Mouse (Mus musculus) kidney, adult 2 months (tissue): Measurements from ENCODE around the gene Reps2. TPM values are rescaled to one million over a fixed set of nuclear protein-coding genes. Genes with fewer than 3 reads are reported as not detected.

Source experiments
- DNase-seq: peaks from one replicate; pipeline ENCODE4 v3.0.0; 2021
- H3K27ac ChIP-seq: fragments of 200-500 bp; 2 replicates; pipeline ENCODE4 v1.5.1; 2012; ENCODE audit warnings: low read depth, low read length, control low read depth, inconsistent platforms; ENCODE audit not compliant: insufficient read depth
- H3K27me3 ChIP-seq: fragments of 200-500 bp; replicated peaks from 2 replicates; pipeline ENCODE4 v1.6.1; 2012; ENCODE audit warnings: mild to moderate bottlenecking, moderate library complexity, low read length, inconsistent platforms; ENCODE audit not compliant: control insufficient read depth, insufficient read depth
- H3K36me3 ChIP-seq: fragments of 200-500 bp; 2 replicates; pipeline ENCODE4 v1.6.1; 2012; ENCODE audit warnings: mild to moderate bottlenecking, moderate library complexity, low read length, inconsistent platforms; ENCODE audit not compliant: control insufficient read depth, insufficient read depth
- H3K4me1 ChIP-seq: fragments of 200-500 bp; 2 replicates; pipeline ENCODE4 v1.6.1; 2011; ENCODE audit warnings: low read length; ENCODE audit not compliant: control insufficient read depth, insufficient read depth
- H3K4me3 ChIP-seq: fragments of 200-500 bp; 2 replicates; pipeline ENCODE4 v1.5.1; 2011; ENCODE audit warnings: mild to moderate bottlenecking, low read depth, low read length, control low read depth; ENCODE audit not compliant: insufficient read depth
- CTCF ChIP-seq: fragments of 200-500 bp; conservative IDR thresholded peaks from 2 replicates; pipeline ENCODE4 v1.5.1; 2011; ENCODE audit warnings: low read depth, mild to moderate bottlenecking, control low read depth, low read length, moderate library complexity, mixed read lengths; ENCODE audit not compliant: insufficient read depth, insufficient read length
- POLR2A ChIP-seq: fragments of 200-500 bp; IDR thresholded peaks from one replicate; pipeline ENCODE4 v1.6.1; 2011; ENCODE audit warnings: low read depth, low read length, control low read depth
- WGBS: fragments of 180-500 bp; shearing (Covaris S2); methylation state at CpG from one replicate; pipeline ENCODE4 v1.1.7; 2018; 5-methylcytosine and 5-hydroxymethylcytosine counted together
- polyA plus RNA-seq: library from polyadenylated mRNA; depleted of rRNA; stranded (reverse); fragments of >200 nt; gene quantifications from 2 replicates; pipeline ENCODE4 v1.2.3, GENCODE M21; 2012; rRNA removed

The Reps2 gene
- 8.7 and 9.5 TPM in 2 replicates for polyA plus RNA-seq

GRCm38 (mm10) chrX:162643091-162643788 is at the start of gene Reps2:
Gene Reps2 (minus strand): TSS chrX:162643649.
- TF ChIP-seq POLR2A (no peak), CTCF (no peak)
- Histone ChIP-seq H3K4me3 (peak within 1 kb of the TSS; percentile 71), H3K4me1 (no peaks in the 10 kb centered on the region), H3K36me3 (no peaks in the 10 kb centered on the region), H3K27ac (no peak within 1 kb of the TSS), H3K27me3 (no peaks in the 10 kb centered on the region)
- WGBS, result under 1% methylated on average over 51 of the region's 61 CpGs
- DNase-seq, result peak; percentile 86

GRCm38 (mm10) chrX:162691272-162691671 is 47.8 kb upstream of the Reps2 start:
- TF ChIP-seq POLR2A (no peak), CTCF (no peak)
- 70% methylated on average over 2 of the region's 2 CpGs for WGBS
- DNase-seq, result no peak

GRCm38 (mm10) chrX:162685394-162685793 is 41.9 kb upstream of the Reps2 start:
- Histone ChIP-seq H3K4me1 (no peaks in the 10 kb centered on the region), H3K4me3 (no peak overlapping the region), H3K36me3 (no peaks in the 10 kb centered on the region), H3K27me3 (no peaks in the 10 kb centered on the region), H3K27ac (no peak overlapping the region)
- WGBS, result 89% methylated on average over 1 of the region's 1 CpGs
- TF ChIP-seq CTCF, result no peak
- no peak for TF ChIP-seq POLR2A
- no peak for DNase-seq

More at GRCm38 (mm10) chrX:162691272-162691671, 47.8 kb upstream of the Reps2 start:
- Histone ChIP-seq H3K4me3 (no peak overlapping the region), H3K4me1 (no peaks in the 10 kb centered on the region), H3K36me3 (no peaks in the 10 kb centered on the region), H3K27me3 (no peaks in the 10 kb centered on the region), H3K27ac (no peak overlapping the region)

GRCm38 (mm10) chrX:162679506-162679905 is 36.1 kb upstream of the Reps2 start:
- Histone ChIP-seq H3K36me3 (no peaks in the 10 kb centered on the region), H3K27ac (no peak overlapping the region), H3K4me1 (no peaks in the 10 kb centered on the region), H3K27me3 (no peaks in the 10 kb centered on the region), H3K4me3 (no peak overlapping the region)
- no peak for TF ChIP-seq CTCF
- no peak for TF ChIP-seq POLR2A
- WGBS, result 71% methylated on average over 2 of the region's 2 CpGs
- no peak for DNase-seq

- TF ChIP-seq CTCF, result no peak
- TF ChIP-seq POLR2A, result no peak
- Histone ChIP-seq H3K4me3 (no peak overlapping the region), H3K27me3 (no peaks in the 10 kb centered on the region), H3K27ac (no peak overlapping the region), H3K36me3 (no peaks in the 10 kb centered on the region), H3K4me1 (no peaks in the 10 kb centered on the region)
- DNase-seq, result no peak
- WGBS, result 57% methylated on average over 1 of the region's 2 CpGs
Observed at GRCm38 (mm10) chrX:162678820-162679219, 35.4 kb upstream of the Reps2 start.

- no peak for DNase-seq
- Histone ChIP-seq H3K36me3 (no peaks in the 10 kb centered on the region), H3K27ac (no peak overlapping the region), H3K4me1 (no peaks in the 10 kb centered on the region), H3K4me3 (no peak overlapping the region), H3K27me3 (no peaks in the 10 kb centered on the region)
- TF ChIP-seq POLR2A, result no peak
- no peak for TF ChIP-seq CTCF
- WGBS, result 80% methylated on average over 2 of the region's 2 CpGs
Observed at GRCm38 (mm10) chrX:162666166-162666565, 22.7 kb upstream of the Reps2 start.

GRCm38 (mm10) chrX:162660182-162660581 is 16.7 kb upstream of the Reps2 start:
- TF ChIP-seq POLR2A (no peak), CTCF (no peak)
- H3K27me3 ChIP-seq, result no peaks in the 10 kb centered on the region
- H3K27ac ChIP-seq, result no peak overlapping the region
- no peak for DNase-seq
- no peaks in the 10 kb centered on the region for H3K36me3 ChIP-seq
- 88% methylated on average over 1 of the region's 1 CpGs for WGBS
- no peak overlapping the region for H3K4me3 ChIP-seq
- no peaks in the 10 kb centered on the region for H3K4me1 ChIP-seq
